Mouse (Mus musculus) hindbrain, embryonic 13.5 days (tissue): ENCODE results near the gene Arhgap44. TPM values are rescaled to one million over a fixed set of nuclear protein-coding genes. Genes with fewer than 3 reads are reported as not detected.

Source experiments
- ATAC-seq: fragments of 200-750 bp; cut with Nextera tagmentation; 2 replicates; pipeline ENCODE4 v1.8.0; 2017; ENCODE audit warnings: moderate TSS enrichment; ENCODE audit not compliant: low FRiP score
- H3K27ac ChIP-seq: fragments of 300-500 bp; sonication (generic); 2 replicates; pipeline ENCODE4 v1.5.1; 2015; ENCODE audit warnings: inconsistent platforms, mild to moderate bottlenecking, moderate library complexity
- H3K27me3 ChIP-seq: fragments of 300-500 bp; sonication (generic); 2 replicates; pipeline ENCODE4 v1.6.1; 2015; ENCODE audit warnings: mild to moderate bottlenecking, inconsistent platforms
- H3K36me3 ChIP-seq: fragments of 300-500 bp; sonication (generic); 2 replicates; pipeline ENCODE4 v1.6.1; 2015; ENCODE audit warnings: mild to moderate bottlenecking, inconsistent platforms
- H3K4me1 ChIP-seq: fragments of 300-500 bp; sonication (generic); replicated peaks from 2 replicates; pipeline ENCODE4 v1.6.1; 2015; ENCODE audit warnings: inconsistent platforms
- H3K4me2 ChIP-seq: fragments of 300-500 bp; sonication (generic); 2 replicates; pipeline ENCODE4 v1.6.1; 2015; ENCODE audit warnings: inconsistent platforms, mild to moderate bottlenecking, moderate library complexity
- H3K4me3 ChIP-seq: fragments of 300-500 bp; sonication (generic); 2 replicates; pipeline ENCODE4 v1.5.1; 2015; ENCODE audit warnings: mild to moderate bottlenecking, inconsistent platforms
- H3K9ac ChIP-seq: fragments of 300-500 bp; sonication (generic); 2 replicates; pipeline ENCODE4 v1.6.1; 2015; ENCODE audit warnings: mild to moderate bottlenecking, inconsistent platforms
- H3K9me3 ChIP-seq: fragments of 300-500 bp; sonication (generic); 2 replicates; pipeline ENCODE4 v1.6.1; 2016; ENCODE audit warnings: inconsistent platforms
- WGBS: fragments of 180-500 bp; shearing (Covaris S2); methylation state at CpG from one replicate; pipeline ENCODE4 v1.1.7; 2015; 5-methylcytosine and 5-hydroxymethylcytosine counted together
- polyA plus RNA-seq: library from polyadenylated mRNA; unstranded; fragments of >200 nt; fragmentation: Nextera tagmentation; extraction: Ambion mirVana; gene quantifications from 2 replicates; pipeline ENCODE4 v1.2.1, GENCODE M21; 2015

The Arhgap44 gene
- polyA plus RNA-seq, 1 experiment from 2014 or later: 9.3 TPM

DNA sequence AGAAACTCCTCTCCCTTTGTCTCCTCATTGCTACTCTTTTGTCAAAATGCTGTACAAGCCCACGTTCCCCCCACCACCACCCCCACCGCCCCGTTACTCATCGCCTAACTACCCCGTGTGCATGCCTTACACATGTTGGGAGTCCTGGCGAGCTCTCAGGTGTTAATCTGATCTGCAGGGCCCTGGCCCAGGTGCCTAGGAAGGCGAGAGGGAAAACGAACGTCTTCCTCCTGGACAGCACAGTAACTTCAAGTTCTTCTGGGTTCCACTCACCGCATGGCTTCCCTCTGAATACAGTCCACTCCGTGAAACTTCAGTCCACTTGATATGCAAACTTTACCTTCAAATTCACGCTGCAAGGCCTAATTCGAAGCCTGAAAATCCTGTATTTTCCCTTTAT lies 97.6 kb downstream of the Arhgap44 start:
- H3K27ac ChIP-seq: no peak overlapping the region
- no peak overlapping the region for H3K4me3 ChIP-seq
- ATAC-seq: no peak
- H3K4me1 ChIP-seq: 0 out of 2 replicates have a peak, but pooled peaks cover 3% of the 10 kb centered on the region
- no peaks in the 10 kb centered on the region for H3K27me3 ChIP-seq
- no peaks in the 10 kb centered on the region for H3K36me3 ChIP-seq
- no peak overlapping the region for H3K9ac ChIP-seq
- H3K4me2 ChIP-seq: no peak overlapping the region
- no peaks in the 10 kb centered on the region for H3K9me3 ChIP-seq
- 90% methylated on average over 13 of the region's 13 CpGs for WGBS

DNA sequence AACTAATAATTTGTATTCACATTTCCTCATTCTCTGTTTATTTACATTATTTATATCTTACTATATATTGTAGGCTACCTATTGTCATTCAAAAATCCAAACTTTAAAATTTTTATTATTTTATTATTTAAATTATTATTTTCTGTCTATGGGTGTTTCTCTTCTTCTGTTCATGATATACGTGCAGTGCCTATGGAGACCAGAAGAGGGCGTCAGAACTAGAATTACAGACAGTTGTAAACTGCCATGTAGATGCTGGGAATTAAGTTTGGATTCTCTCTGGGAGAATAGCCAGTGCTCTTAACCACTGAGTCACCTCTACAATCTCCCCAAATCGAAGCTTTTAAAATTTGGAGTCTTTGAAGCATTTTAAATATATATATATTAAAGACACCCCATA lies 101.3 kb downstream of the Arhgap44 start:
- Histone ChIP-seq H3K27ac (no peak overlapping the region), H3K4me3 (no peak overlapping the region), H3K36me3 (no peaks in the 10 kb centered on the region), H3K9me3 (no peaks in the 10 kb centered on the region), H3K4me1 (0 out of 2 replicates have a peak, but pooled peaks cover 6% of the 10 kb centered on the region), H3K4me2 (no peak overlapping the region), H3K9ac (no peak overlapping the region), H3K27me3 (no peaks in the 10 kb centered on the region)
- WGBS: 58% methylated on average over 3 of the region's 3 CpGs
- ATAC-seq: no peak

DNA sequence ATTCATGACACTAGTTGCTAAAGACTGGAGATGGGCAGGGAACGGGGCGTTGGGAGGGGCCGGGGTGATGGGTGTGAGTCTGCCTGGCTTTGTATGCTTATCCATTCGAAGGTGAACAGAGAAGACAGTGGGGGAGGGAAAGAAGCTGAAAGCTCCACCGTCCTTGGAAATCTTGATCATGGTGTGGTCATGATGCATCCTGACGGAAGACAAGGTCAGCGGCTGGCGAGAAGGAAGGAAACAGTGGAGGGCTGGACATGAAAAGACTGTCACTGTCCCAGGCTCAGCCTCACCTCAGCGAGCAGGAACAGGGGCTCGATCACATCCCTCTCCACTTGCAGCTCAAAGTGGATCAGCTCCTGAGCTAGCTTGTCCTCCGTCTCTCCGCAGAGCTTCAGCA lies 103.2 kb downstream of the Arhgap44 start:
- H3K4me2 ChIP-seq: no peak overlapping the region
- H3K9ac ChIP-seq: no peak overlapping the region
- no peaks in the 10 kb centered on the region for H3K36me3 ChIP-seq
- no peak overlapping the region for H3K27ac ChIP-seq
- H3K4me3 ChIP-seq: no peak overlapping the region
- H3K9me3 ChIP-seq: no peaks in the 10 kb centered on the region
- 0 out of 2 replicates have a peak, but pooled peaks cover 6% of the 10 kb centered on the region for H3K4me1 ChIP-seq
- no peak for ATAC-seq
- H3K27me3 ChIP-seq: no peaks in the 10 kb centered on the region
- WGBS: 87% methylated on average over 12 of the region's 12 CpGs

DNA sequence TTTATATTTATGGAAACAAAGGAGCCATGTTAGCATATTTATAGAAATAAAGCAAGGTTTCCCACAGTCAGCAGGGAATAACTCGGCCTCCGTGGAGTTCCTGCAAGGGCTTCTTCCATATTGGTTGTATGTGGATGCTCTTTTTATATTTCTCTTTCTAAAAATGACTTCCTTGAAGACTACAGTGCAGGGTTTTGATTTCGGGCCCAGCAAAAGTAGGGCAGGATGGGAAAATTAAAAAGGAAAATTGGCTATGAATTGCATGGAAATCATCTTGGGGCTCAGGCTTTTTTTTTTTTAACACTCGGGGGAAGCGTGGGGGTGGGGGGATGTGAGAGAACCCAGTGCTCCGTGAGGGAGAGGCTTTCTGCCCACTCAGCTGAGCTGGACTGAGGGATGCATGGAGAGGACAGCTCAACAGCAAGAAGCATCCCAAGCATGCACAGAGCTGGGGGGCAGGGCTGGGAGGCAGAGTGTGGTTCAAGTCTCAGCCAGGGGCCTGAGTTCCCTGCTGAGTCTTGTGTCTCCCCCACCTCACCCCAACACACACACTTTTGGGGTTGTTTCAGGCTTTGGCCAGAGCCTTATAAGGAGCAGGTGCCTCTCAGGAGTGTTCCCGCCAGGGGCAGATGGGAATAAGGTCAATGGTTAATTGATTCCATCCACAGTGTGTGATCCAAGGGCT lies 104.4 kb downstream of the Arhgap44 start:
- Histone ChIP-seq H3K4me3 (no peak overlapping the region), H3K36me3 (no peaks in the 10 kb centered on the region), H3K27ac (no peak overlapping the region), H3K9me3 (no peaks in the 10 kb centered on the region), H3K27me3 (no peaks in the 10 kb centered on the region), H3K4me1 (0 out of 2 replicates have a peak, but pooled peaks cover 6% of the 10 kb centered on the region), H3K4me2 (no peak overlapping the region), H3K9ac (no peak overlapping the region)
- 68% methylated on average over 7 of the region's 7 CpGs for WGBS
- ATAC-seq: no peak

DNA sequence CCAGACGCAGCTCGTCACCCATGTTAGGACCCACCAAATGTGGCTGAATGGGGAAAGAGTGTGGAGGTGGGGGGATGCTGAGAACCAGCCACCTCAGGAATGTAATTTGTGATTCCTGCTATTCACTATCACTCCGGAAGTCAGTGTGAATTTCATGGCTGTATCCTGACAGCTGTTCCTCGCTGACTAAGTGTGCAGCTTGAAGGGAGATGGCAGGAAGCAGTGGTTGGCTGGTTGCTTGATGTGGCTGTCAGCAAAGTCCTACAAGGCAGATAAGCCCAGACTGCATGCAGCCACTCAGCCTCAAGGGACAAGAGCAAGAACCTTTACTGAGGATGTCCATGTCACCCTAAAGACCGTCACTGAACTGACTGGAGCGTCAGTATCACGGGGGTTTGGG lies 107.2 kb downstream of the Arhgap44 start:
- 81% methylated on average over 7 of the region's 7 CpGs for WGBS
- Histone ChIP-seq H3K27ac (no peak overlapping the region), H3K36me3 (no peaks in the 10 kb centered on the region), H3K9ac (no peak overlapping the region), H3K4me3 (no peak overlapping the region), H3K4me1 (0 out of 2 replicates have a peak, but pooled peaks cover 3% of the 10 kb centered on the region), H3K27me3 (no peaks in the 10 kb centered on the region), H3K4me2 (no peak overlapping the region), H3K9me3 (no peaks in the 10 kb centered on the region)
- no peak for ATAC-seq

DNA sequence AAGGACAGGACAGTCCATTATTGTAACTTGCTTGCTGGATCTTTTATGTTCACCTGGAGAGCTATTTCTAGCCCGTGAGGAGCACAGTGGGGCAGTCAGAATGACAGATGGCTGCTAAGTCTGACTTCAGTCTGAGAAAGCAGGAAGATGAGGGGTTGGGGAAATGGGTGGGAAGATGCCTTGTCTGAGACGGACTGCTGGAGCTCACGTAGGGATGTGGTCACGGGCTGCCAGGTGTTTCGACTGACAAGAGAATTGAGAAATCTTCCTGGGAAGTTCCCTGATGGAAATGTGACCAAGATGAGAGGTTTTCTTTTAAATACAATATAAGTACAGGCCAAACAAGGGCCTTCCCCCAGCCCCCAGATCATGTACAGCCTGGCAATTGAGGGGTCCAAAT lies 108.5 kb downstream of the Arhgap44 start:
- WGBS: 57% methylated on average over 5 of the region's 5 CpGs
- no peak overlapping the region for H3K27ac ChIP-seq
- no peak overlapping the region for H3K9ac ChIP-seq
- H3K4me2 ChIP-seq: no peak overlapping the region
- no peak for ATAC-seq
- H3K4me1 ChIP-seq: peaks cover 10% of the 10 kb centered on the region; the same call in 1 of the 2 replicates
- no peaks in the 10 kb centered on the region for H3K36me3 ChIP-seq
- no peak overlapping the region for H3K4me3 ChIP-seq
- no peaks in the 10 kb centered on the region for H3K27me3 ChIP-seq
- H3K9me3 ChIP-seq: no peaks in the 10 kb centered on the region

DNA sequence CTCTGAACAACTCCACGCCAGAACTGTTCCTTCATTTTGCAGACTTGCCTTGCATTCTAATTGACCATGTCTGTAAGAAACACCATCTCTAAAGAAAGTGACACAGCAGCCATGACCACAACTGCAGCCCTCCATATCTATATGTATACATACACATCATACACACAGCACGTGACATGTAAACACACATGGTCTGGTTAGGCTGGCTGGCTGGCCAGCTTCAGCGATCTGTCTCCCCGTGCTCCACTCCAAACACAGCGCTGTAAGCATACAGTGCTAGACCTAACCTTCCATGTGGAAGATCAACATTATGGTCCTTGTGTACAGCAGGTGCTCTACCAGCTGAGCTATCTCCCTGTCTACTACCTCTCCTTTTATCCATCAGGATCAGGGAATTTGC lies 111.9 kb downstream of the Arhgap44 start:
- Histone ChIP-seq H3K4me2 (no peak overlapping the region), H3K4me1 (peaks cover 7% of the 10 kb centered on the region; the same call in 1 of the 2 replicates), H3K9ac (no peak overlapping the region), H3K27me3 (no peaks in the 10 kb centered on the region), H3K9me3 (no peaks in the 10 kb centered on the region), H3K36me3 (0 out of 2 replicates have a peak, but pooled peaks cover 3% of the 10 kb centered on the region), H3K4me3 (no peak overlapping the region), H3K27ac (no peak overlapping the region)
- no peak for ATAC-seq
- whole genome bisulfite sequencing: 88% methylated on average over 5 of the region's 5 CpGs

DNA sequence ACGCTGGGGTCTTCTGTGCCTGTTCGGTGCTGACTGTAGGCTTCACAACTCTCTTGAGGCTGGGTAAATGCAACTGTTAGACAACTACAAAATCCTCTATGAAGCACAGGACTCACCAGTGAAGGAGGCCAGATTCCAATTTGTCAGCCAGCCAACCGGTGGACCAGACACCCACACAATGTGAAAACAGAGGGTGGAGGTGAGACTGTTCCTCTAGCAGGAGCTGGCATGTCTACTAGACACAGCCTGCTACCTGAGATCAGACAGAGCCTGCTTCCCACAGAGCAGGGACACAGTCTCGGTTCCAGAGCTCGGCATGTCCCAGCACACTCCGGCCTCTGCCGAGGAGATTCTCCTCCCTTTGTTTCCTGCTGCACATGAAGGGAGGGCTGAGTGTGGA lies 113.7 kb downstream of the Arhgap44 start:
- no peak overlapping the region for H3K4me3 ChIP-seq
- H3K9me3 ChIP-seq: no peaks in the 10 kb centered on the region
- H3K4me1 ChIP-seq: peaks cover 7% of the 10 kb centered on the region; the same call in 1 of the 2 replicates
- ATAC-seq: no peak
- no peak overlapping the region for H3K4me2 ChIP-seq
- H3K27me3 ChIP-seq: no peaks in the 10 kb centered on the region
- H3K27ac ChIP-seq: no peak overlapping the region
- 81% methylated on average over 7 of the region's 7 CpGs for WGBS
- no peak overlapping the region for H3K9ac ChIP-seq
- 0 out of 2 replicates have a peak, but pooled peaks cover 3% of the 10 kb centered on the region for H3K36me3 ChIP-seq

DNA sequence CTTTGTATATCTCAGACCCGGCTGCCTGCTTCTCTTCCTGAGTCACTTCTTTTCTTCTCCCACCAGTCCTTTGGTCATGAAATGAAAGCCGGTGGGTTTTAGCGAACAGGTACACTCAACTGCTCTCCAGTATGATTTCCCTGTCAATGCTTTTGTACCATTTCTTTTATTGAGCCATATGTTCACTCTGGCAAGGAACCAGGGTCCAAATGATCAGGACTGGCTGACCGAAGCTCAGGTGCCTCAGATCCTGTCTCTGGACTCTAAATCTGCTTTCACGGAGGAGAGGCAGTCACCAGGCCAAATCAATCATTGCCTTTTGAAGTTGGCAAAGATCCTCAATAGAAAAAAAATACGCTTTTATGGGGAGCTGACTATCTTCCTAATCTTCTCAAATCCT lies 122.2 kb downstream of the Arhgap44 start:
- Histone ChIP-seq H3K27me3 (no peaks in the 10 kb centered on the region), H3K4me1 (peaks cover 15% of the 10 kb centered on the region; the same call in 1 of the 2 replicates), H3K4me2 (no peak overlapping the region), H3K9me3 (no peaks in the 10 kb centered on the region), H3K27ac (no peak overlapping the region), H3K36me3 (peaks cover 4% of the 10 kb centered on the region; the same call in 1 of the 2 replicates), H3K4me3 (no peak overlapping the region), H3K9ac (no peak overlapping the region)
- ATAC-seq: no peak
- WGBS: 79% methylated on average over 6 of the region's 6 CpGs

DNA sequence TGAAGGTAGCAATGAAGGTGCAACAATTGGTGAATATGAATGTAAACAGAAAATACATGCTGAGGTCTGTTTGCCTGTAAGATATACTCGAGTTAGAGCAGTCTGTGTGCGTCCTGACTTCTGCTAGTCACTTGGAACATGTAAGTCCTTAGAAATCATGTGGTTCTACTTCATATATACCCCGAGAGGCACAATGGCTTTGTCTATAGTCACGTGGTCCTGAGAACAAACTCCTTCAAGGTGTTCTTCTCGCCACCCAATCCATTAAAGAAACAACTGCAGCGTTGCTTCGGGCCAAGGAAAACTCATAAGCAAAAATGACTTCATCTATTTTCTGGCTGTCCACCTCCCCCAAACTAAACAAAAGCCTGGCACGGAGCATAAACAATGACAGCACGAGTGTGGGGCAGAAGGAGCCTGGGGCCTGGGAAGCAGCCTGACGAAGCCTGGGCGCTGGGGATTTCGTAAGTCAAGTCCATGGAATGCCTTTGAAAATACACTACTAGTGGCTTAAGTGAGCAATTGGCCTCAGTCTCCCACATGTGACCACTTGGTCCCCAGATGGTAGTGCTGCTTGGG lies 123.2 kb downstream of the Arhgap44 start:
- ATAC-seq: no peak

DNA sequence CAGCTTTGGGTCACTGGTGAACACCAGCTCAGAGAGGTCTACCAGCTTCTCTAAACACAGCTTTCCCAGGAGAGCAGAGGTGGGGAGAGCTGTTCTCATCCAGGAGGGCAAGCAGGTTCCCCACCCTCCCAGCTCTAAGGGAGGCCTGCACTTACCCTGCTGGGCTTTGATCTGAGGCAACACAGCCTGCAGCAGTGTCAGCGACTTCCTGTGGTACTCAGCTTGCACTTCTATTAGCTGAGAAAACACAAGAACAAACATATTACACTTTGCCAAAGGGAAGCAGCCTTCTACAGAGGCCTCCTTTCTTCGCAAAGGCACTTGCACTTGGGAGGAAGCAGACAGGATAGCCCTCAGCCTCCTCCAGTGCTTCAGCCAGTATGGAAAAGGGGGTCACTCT lies 123.8 kb downstream of the Arhgap44 start:
- no peak overlapping the region for H3K9ac ChIP-seq
- H3K4me2 ChIP-seq: no peak overlapping the region
- peaks cover 15% of the 10 kb centered on the region; the same call in 1 of the 2 replicates for H3K4me1 ChIP-seq
- H3K27ac ChIP-seq: no peak overlapping the region; the same call in 1 of the 2 replicates
- no peak for ATAC-seq
- 57% methylated on average over 2 of the region's 2 CpGs for WGBS
- H3K27me3 ChIP-seq: no peaks in the 10 kb centered on the region
- no peaks in the 10 kb centered on the region for H3K9me3 ChIP-seq
- no peak overlapping the region for H3K4me3 ChIP-seq
- H3K36me3 ChIP-seq: peaks cover 17% of the 10 kb centered on the region; the same call in 1 of the 2 replicates

More for the DNA sequence above, 123.2 kb downstream of the Arhgap44 start:
- Histone ChIP-seq H3K27ac (peak overlapping the region; percentile 8; the same call in 1 of the 2 replicates), H3K36me3 (peaks cover 13% of the 10 kb centered on the region; the same call in 1 of the 2 replicates), H3K9me3 (no peaks in the 10 kb centered on the region), H3K4me3 (no peak overlapping the region), H3K9ac (no peak overlapping the region), H3K27me3 (no peaks in the 10 kb centered on the region), H3K4me1 (peaks cover 15% of the 10 kb centered on the region; the same call in 1 of the 2 replicates), H3K4me2 (no peak overlapping the region)
- 49% methylated on average over 12 of the region's 12 CpGs for WGBS

DNA sequence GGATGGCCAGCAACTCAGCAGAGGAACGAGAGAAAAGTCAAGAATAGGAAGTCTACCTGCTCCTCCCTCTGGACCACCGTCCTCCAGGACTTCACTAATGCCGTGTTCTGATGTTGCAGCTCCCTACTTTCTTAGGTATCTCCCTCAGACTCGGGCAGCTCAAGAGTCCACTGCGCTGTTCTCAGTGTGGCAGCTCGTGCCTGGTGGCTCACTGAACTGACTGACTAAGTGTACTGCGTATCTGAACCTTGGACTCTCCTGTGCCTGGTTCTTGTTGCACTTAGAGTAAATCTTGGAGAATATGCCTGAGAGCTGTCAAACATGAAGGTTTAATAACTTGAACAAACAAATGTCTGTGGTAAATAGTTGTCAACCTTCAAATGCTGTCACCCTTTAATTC lies 130.5 kb downstream of the Arhgap44 start:
- Histone ChIP-seq H3K4me2 (no peak overlapping the region), H3K9ac (no peak overlapping the region), H3K27ac (no peak overlapping the region), H3K4me3 (no peak overlapping the region), H3K27me3 (no peaks in the 10 kb centered on the region), H3K36me3 (peaks cover 40% of the 10 kb centered on the region), H3K9me3 (no peaks in the 10 kb centered on the region), H3K4me1 (no peaks in the 10 kb centered on the region)
- WGBS: 96% methylated on average over 7 of the region's 7 CpGs
- ATAC-seq: no peak
